Mouse (Mus musculus) MEL (cell line): ENCODE measurements around the gene Dock10.

Experiments used
- CTCF ChIP-seq, 3 experiments: IDR thresholded peaks in 2 of 3; conservative IDR thresholded peaks in 1 of 3; 2 replicates each; pipeline ENCODE4 v1.5.1; 2011 to 2012; ENCODE audit warnings: low read length in 3 of 3, low read depth in 2 of 3, mild to moderate bottlenecking in 2 of 3, improper control_type of control experiment in 1 of 3, inconsistent platforms in 1 of 3, mixed read lengths in 1 of 3, moderate library complexity in 1 of 3; ENCODE audit not compliant: control insufficient read depth in 1 of 3, insufficient read depth in 1 of 3, poor library complexity in 1 of 3, severe bottlenecking in 1 of 3
- E2F4 ChIP-seq: IDR thresholded peaks from 2 replicates; pipeline ENCODE4 v1.6.1; 2011; ENCODE audit warnings: low read depth, low read length, improper control_type of control experiment, borderline replicate concordance
- POLR2A ChIP-seq, 2 experiments: IDR thresholded peaks; 2 replicates each; pipeline ENCODE4 v1.6.1; 2011 to 2012; ENCODE audit warnings: low read length in 2 of 2, mild to moderate bottlenecking in 2 of 2, control low read depth in 1 of 2, improper control_type of control experiment in 1 of 2, low read depth in 1 of 2, moderate library complexity in 1 of 2; ENCODE audit not compliant: control insufficient read depth in 1 of 2, insufficient read depth in 1 of 2, poor library complexity in 1 of 2
- TBP ChIP-seq: IDR thresholded peaks from 2 replicates; pipeline ENCODE4 v1.8.0; 2011; ENCODE audit warnings: low read depth, low read length, improper control_type of control experiment

GRCm38 (mm10) chr1:80730174-80730573 lies 28.2 kb downstream of the Dock10 start:
- TF ChIP-seq CTCF (IDR thresholded peaks at IDR 0.05 in 2 of 3, conservative IDR thresholded peaks at IDR 0.05 in 1 of 3; ENCODE audit: control insufficient read depth in 1 of 3, insufficient read depth in 1 of 3, low read depth in 2 of 3, low read length in 3 of 3, poor library complexity in 1 of 3, severe bottlenecking in 1 of 3) (no peak), E2F4 (no peak), TBP (no peak), POLR2A (IDR thresholded peaks at IDR 0.05; ENCODE audit: control insufficient read depth in 1 of 2, insufficient read depth in 1 of 2, low read depth in 1 of 2, low read length in 2 of 2, poor library complexity in 1 of 2) (no peak)
